Mouse (Mus musculus) C2C12 (cell line): ENCODE results near the gene Baiap2l1. TPM values are rescaled to one million over a fixed set of nuclear protein-coding genes. Genes with fewer than 3 reads are reported as not detected.

Experiments
- H3K27me3 ChIP-seq: one replicate; pipeline ENCODE4 v1.6.1; 2011; ENCODE audit not compliant: control insufficient read depth, insufficient read depth, insufficient read length
- H3K36me3 ChIP-seq: one replicate; pipeline ENCODE4 v1.6.1; 2011; ENCODE audit not compliant: control insufficient read depth, insufficient read depth
- H3K4me3 ChIP-seq: one replicate; pipeline ENCODE4 v1.5.1; 2011; ENCODE audit warnings: mild to moderate bottlenecking, control low read depth; ENCODE audit not compliant: poor library complexity, insufficient read depth, severe bottlenecking
- H3K79me2 ChIP-seq: one replicate; pipeline ENCODE4 v1.6.1; 2011; ENCODE audit not compliant: control insufficient read depth, insufficient read depth
- H3K79me3 ChIP-seq: one replicate; pipeline ENCODE4 v1.6.1; 2011; ENCODE audit warnings: low read depth, control low read depth
- H3ac ChIP-seq: one replicate; pipeline ENCODE3; 2011; ENCODE audit warnings: low read depth; ENCODE audit not compliant: control insufficient read depth, insufficient read length
- CEBPB ChIP-seq: IDR thresholded peaks from one replicate; pipeline ENCODE4 v1.6.1; 2011; ENCODE audit warnings: low read depth, mild to moderate bottlenecking, control low read depth, moderate library complexity
- CTCF ChIP-seq: IDR thresholded peaks from one replicate; pipeline ENCODE4 v1.5.1; 2011; ENCODE audit not compliant: control insufficient read depth, insufficient read depth, insufficient read length
- FOSL1 ChIP-seq: IDR thresholded peaks from one replicate; pipeline ENCODE4 v1.8.0; 2011; ENCODE audit warnings: mild to moderate bottlenecking, low read length; ENCODE audit not compliant: poor library complexity, insufficient read depth, severe bottlenecking
- MAX ChIP-seq: IDR thresholded peaks from one replicate; pipeline ENCODE4 v1.6.1; 2011; ENCODE audit warnings: mild to moderate bottlenecking, control low read depth
- MYOD1 ChIP-seq: IDR thresholded peaks from one replicate; pipeline ENCODE4 v1.6.1; 2011; ENCODE audit warnings: low read depth; ENCODE audit not compliant: control insufficient read depth, insufficient read length
- MYOG ChIP-seq: IDR thresholded peaks from one replicate; pipeline ENCODE4 v1.6.1; 2011; ENCODE audit not compliant: control insufficient read depth, insufficient read length; ENCODE audit errors: extremely low read depth
- USF1 ChIP-seq: IDR thresholded peaks from one replicate; pipeline ENCODE4 v1.6.1; 2011; ENCODE audit warnings: low read depth, mild to moderate bottlenecking, control low read depth, moderate library complexity
- polyA plus RNA-seq: library from polyadenylated mRNA; unstranded; fragments of >200 nt; fragmentation: generic; extraction: Trizol; gene quantifications from one replicate; pipeline ENCODE4 v1.2.1, GENCODE M21; 2012; ENCODE audit warnings: missing spikeins

The Baiap2l1 gene
- polyA plus RNA-seq, 1 experiment: 18.9 TPM

GRCm38 (mm10) chr5:144245592-144245991, 112.3 kb downstream of the Baiap2l1 start:
- H3K27me3 ChIP-seq: no peaks in the 10 kb centered on the region
- H3ac ChIP-seq: no peak overlapping the region
- no peak overlapping the region for H3K4me3 ChIP-seq
- TF ChIP-seq MYOD1 (no peak), MYOG (no peak), MAX (no peak), CEBPB (no peak), FOSL1 (no peak), CTCF (no peak), USF1 (no peak)
- no peaks in the 10 kb centered on the region for H3K79me2 ChIP-seq
- H3K79me3 ChIP-seq: peaks cover 3% of the 10 kb centered on the region
- H3K36me3 ChIP-seq: no peaks in the 10 kb centered on the region

GRCm38 (mm10) chr5:144243901-144244487, 113.9 kb downstream of the Baiap2l1 start, which contains the start of gene Bri3:
Gene Bri3, plus strand, starts transcription at chr5:144244437.
- no peaks in the 10 kb centered on the region for H3K27me3 ChIP-seq
- no peaks in the 10 kb centered on the region for H3K79me2 ChIP-seq
- TF ChIP-seq MAX: no peak
- TF ChIP-seq CEBPB: no peak
- TF ChIP-seq CTCF: no peak
- no peak for TF ChIP-seq MYOG
- no peak for TF ChIP-seq USF1
- no peak for TF ChIP-seq MYOD1
- TF ChIP-seq FOSL1: no peak
- H3K4me3 ChIP-seq: no peak within 1 kb of the TSS
- H3K79me3 ChIP-seq: no peaks in the 10 kb centered on the region
- H3K36me3 ChIP-seq: no peaks in the 10 kb centered on the region
- no peak within 1 kb of the TSS for H3ac ChIP-seq

GRCm38 (mm10) chr5:144238969-144239368, 118.9 kb downstream of the Baiap2l1 start:
- TF ChIP-seq MAX (no peak), MYOG (no peak), USF1 (no peak), CTCF (no peak), MYOD1 (no peak), FOSL1 (no peak), CEBPB (no peak)
- Histone ChIP-seq H3K79me2 (no peaks in the 10 kb centered on the region), H3K79me3 (no peaks in the 10 kb centered on the region), H3K36me3 (no peaks in the 10 kb centered on the region), H3K4me3 (no peak overlapping the region), H3ac (no peak overlapping the region), H3K27me3 (no peaks in the 10 kb centered on the region)

GRCm38 (mm10) chr5:144234714-144235113, 123.2 kb downstream of the Baiap2l1 start:
- TF ChIP-seq MYOD1 (no peak), MAX (no peak), CTCF (no peak), CEBPB (no peak), FOSL1 (no peak), MYOG (no peak), USF1 (no peak)
- H3K79me3 ChIP-seq: no peaks in the 10 kb centered on the region

GRCm38 (mm10) chr5:144234222-144234621, 123.7 kb downstream of the Baiap2l1 start:
- Histone ChIP-seq H3K79me2 (no peaks in the 10 kb centered on the region), H3K36me3 (no peaks in the 10 kb centered on the region), H3K79me3 (no peaks in the 10 kb centered on the region), H3K4me3 (no peak overlapping the region), H3ac (no peak overlapping the region), H3K27me3 (no peaks in the 10 kb centered on the region)
- no peak for TF ChIP-seq CTCF
- TF ChIP-seq MYOG: no peak
- no peak for TF ChIP-seq MYOD1
- no peak for TF ChIP-seq CEBPB
- TF ChIP-seq FOSL1: no peak
- no peak for TF ChIP-seq MAX
- no peak for TF ChIP-seq USF1

More at GRCm38 (mm10) chr5:144234714-144235113, 123.2 kb downstream of the Baiap2l1 start:
- Histone ChIP-seq H3ac (no peak overlapping the region), H3K79me2 (no peaks in the 10 kb centered on the region), H3K4me3 (no peak overlapping the region), H3K36me3 (no peaks in the 10 kb centered on the region), H3K27me3 (no peaks in the 10 kb centered on the region)

- Histone ChIP-seq H3K27me3 (no peaks in the 10 kb centered on the region), H3K4me3 (no peak overlapping the region), H3K36me3 (no peaks in the 10 kb centered on the region), H3K79me3 (no peaks in the 10 kb centered on the region), H3K79me2 (no peaks in the 10 kb centered on the region), H3ac (no peak overlapping the region)
- TF ChIP-seq MAX (no peak), USF1 (no peak), FOSL1 (no peak), CEBPB (no peak), CTCF (no peak), MYOG (no peak), MYOD1 (no peak)
Measured at GRCm38 (mm10) chr5:144232531-144232930, 125.4 kb downstream of the Baiap2l1 start.
